Mouse (Mus musculus) CH12.LX (cell line): ENCODE results near the gene Zpr1.

Experiments used
- BHLHE40 ChIP-seq: IDR thresholded peaks from 2 replicates; pipeline ENCODE4 v1.6.1; 2011; ENCODE audit warnings: mild to moderate bottlenecking, low read depth, low read length, improper control_type of control experiment
- CHD1 ChIP-seq: IDR thresholded peaks from 2 replicates; pipeline ENCODE4 v1.6.1; 2012; ENCODE audit warnings: low read depth, low read length, improper control_type of control experiment, inconsistent platforms
- CTCF ChIP-seq, 2 experiments: IDR thresholded peaks in 1 of 2; conservative IDR thresholded peaks in 1 of 2; 2 replicates each; pipeline ENCODE4 v1.5.1; 2011 to 2012; ENCODE audit warnings: low read depth in 2 of 2, low read length in 2 of 2, improper control_type of control experiment in 1 of 2, inconsistent platforms in 1 of 2, mild to moderate bottlenecking in 1 of 2, moderate library complexity in 1 of 2
- EP300 ChIP-seq: IDR thresholded peaks from 2 replicates; pipeline ENCODE4 v1.6.1; 2011; ENCODE audit warnings: low read length, improper control_type of control experiment
- GABPA ChIP-seq: IDR thresholded peaks from 2 replicates; pipeline ENCODE4 v1.6.1; 2012; ENCODE audit warnings: low read depth, low read length, improper control_type of control experiment, inconsistent platforms; ENCODE audit not compliant: insufficient replicate concordance
- JUND ChIP-seq: conservative IDR thresholded peaks from 2 replicates; pipeline ENCODE4 v1.6.1; 2011; ENCODE audit warnings: low read depth, low read length, improper control_type of control experiment
- KAT2A ChIP-seq: IDR thresholded peaks from 2 replicates; pipeline ENCODE4 v1.6.1; 2012; ENCODE audit warnings: low read length, improper control_type of control experiment, inconsistent platforms; ENCODE audit not compliant: insufficient replicate concordance
- MAX ChIP-seq: IDR thresholded peaks from 2 replicates; pipeline ENCODE4 v1.6.1; 2011; ENCODE audit warnings: low read length, improper control_type of control experiment
- NRF1 ChIP-seq: IDR thresholded peaks from 2 replicates; pipeline ENCODE4 v1.6.1; 2014; ENCODE audit warnings: low read depth, mild to moderate bottlenecking, inconsistent platforms, low read length, improper control_type of control experiment, moderate library complexity
- POLR2A ChIP-seq: IDR thresholded peaks from 2 replicates; pipeline ENCODE4 v1.6.1; 2011; ENCODE audit warnings: low read depth, mild to moderate bottlenecking, improper control_type of control experiment, low read length
- SIN3A ChIP-seq: IDR thresholded peaks from 2 replicates; pipeline ENCODE4 v1.6.1; 2012; ENCODE audit warnings: low read length, improper control_type of control experiment, inconsistent platforms
- TBP ChIP-seq: conservative IDR thresholded peaks from 2 replicates; pipeline ENCODE4 v1.6.1; 2011; ENCODE audit warnings: low read depth, low read length, improper control_type of control experiment
- TCF12 ChIP-seq: IDR thresholded peaks from 2 replicates; pipeline ENCODE4 v1.6.1; 2014; ENCODE audit warnings: low read depth, mild to moderate bottlenecking, inconsistent platforms, low read length, improper control_type of control experiment
- ZC3H11A ChIP-seq: IDR thresholded peaks from 2 replicates; pipeline ENCODE4 v1.6.1; 2012; ENCODE audit warnings: low read depth, mild to moderate bottlenecking, inconsistent platforms, low read length, improper control_type of control experiment

DNA sequence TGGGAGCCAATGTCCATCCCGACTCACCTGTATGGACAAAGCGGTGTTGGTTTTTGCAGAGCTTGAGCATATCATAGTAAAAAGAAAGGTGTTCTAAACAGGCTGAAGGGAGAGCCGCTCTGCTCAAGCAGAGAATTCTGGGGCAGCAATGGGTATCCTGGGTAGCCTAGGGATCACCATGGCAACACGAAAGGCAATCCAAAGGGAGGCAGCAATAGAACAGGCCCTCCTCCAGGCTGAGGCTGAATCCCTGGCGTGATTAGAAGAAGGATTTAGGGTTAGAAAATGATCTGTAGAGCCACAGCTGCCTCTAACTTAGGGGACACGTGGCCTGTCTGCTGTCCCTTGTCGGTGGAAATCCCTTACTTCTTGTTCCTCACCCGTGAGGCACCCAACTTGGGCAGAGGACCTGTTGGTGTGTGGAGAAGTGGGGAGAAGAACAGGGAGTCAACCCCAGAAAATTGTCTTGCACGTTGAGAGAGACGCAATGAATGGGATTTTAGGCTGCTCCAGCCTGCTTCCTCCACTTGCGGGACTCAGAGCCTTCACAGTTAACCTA lies 43.0 kb downstream of the Zpr1 start:
- no peak for TF ChIP-seq JUND
- no peak for TF ChIP-seq CTCF (conservative IDR thresholded peaks at IDR 0.05 in 1 of 2, IDR thresholded peaks at IDR 0.05 in 1 of 2; ENCODE audit: low read depth in 2 of 2, low read length in 2 of 2)
- no peak for TF ChIP-seq POLR2A
- TF ChIP-seq KAT2A: no peak
- TF ChIP-seq BHLHE40: no peak
- no peak for TF ChIP-seq ZC3H11A
- no peak for TF ChIP-seq TBP
- no peak for TF ChIP-seq NRF1
- no peak for TF ChIP-seq CHD1
- TF ChIP-seq EP300: no peak
- TF ChIP-seq TCF12: no peak
- no peak for TF ChIP-seq MAX
- TF ChIP-seq SIN3A: no peak
- no peak for TF ChIP-seq GABPA
